Mouse (Mus musculus) liver, embryonic 14 days (tissue): Measurements from ENCODE around the gene Gpr34. TPM values are rescaled to one million over a fixed set of nuclear protein-coding genes. Genes with fewer than 3 reads are reported as not detected.

Source experiments
- polyA plus RNA-seq: library from polyadenylated mRNA; depleted of rRNA; stranded (reverse); fragments of >200 nt; gene quantifications from 2 replicates; pipeline ENCODE4 v1.2.3, GENCODE M21; 2012; rRNA removed

Gpr34 gene
- polyA plus RNA-seq: 0.06 and 0.09 TPM in 2 replicates

DNA sequence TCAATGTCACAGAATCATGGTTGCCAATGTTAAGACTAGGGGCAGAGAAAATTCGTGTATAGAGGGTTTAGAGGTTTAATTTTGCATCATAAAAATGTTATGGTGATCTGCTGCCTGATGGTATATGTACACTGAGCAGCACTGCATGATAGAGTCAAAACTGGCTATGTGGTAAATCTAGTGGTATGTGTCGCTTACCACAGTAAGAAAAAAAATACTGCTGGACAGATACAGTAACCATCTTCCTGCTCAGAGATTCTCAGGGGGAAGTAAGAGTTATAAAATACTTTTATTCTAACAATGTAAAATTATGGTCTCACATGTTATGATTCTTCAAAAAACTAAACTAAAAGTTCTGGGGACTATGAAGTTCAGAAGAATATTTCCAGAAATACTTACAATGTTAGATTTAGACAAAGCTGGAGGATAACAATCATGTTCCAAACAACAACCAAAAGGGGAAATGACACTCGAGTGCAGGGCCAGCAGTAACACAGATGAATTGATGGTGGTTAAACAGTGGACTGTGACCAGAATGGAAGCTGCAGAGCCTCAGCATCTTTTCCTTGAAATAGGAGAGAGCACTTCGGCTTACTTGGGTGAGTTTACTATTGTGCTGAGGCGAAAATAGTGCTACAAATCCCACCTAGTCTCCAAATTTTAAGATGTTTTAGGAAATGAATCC is at the start of gene Gpr34:
TSS of gene Gpr34 (plus strand) at position 491 of the 685 bp plus-strand sequence.

GRCm38 (mm10) chrX:13661063-13661462 is 29.2 kb downstream of the Gpr34 start, which contains the start of gene Gpr82:
Gpr82 (plus strand) TSS chrX:13661363.

Other genes with a start within 250 kb of the Gpr34 start
- gene Nyx, start 166.0 kb upstream of the Gpr34 start, polyA plus RNA-seq: 0.01 and 0.02 TPM in 2 replicates
- gene Gpr82, start 29.3 kb downstream of the Gpr34 start, polyA plus RNA-seq: not detected in 2 replicates
- 1.3 and 1.9 TPM in 2 replicates for gene Cask, start 219.3 kb downstream of the Gpr34 start, polyA plus RNA-seq